Mouse (Mus musculus) liver, adult (tissue): ENCODE data around the gene Duox2.

Experiments
- GATA4 ChIP-seq: IDR thresholded peaks from 2 replicates; pipeline ENCODE4 v1.6.1; 2014; ENCODE audit warnings: mild to moderate bottlenecking, low read length; ENCODE audit not compliant: insufficient replicate concordance

Duox2 gene

DNA sequence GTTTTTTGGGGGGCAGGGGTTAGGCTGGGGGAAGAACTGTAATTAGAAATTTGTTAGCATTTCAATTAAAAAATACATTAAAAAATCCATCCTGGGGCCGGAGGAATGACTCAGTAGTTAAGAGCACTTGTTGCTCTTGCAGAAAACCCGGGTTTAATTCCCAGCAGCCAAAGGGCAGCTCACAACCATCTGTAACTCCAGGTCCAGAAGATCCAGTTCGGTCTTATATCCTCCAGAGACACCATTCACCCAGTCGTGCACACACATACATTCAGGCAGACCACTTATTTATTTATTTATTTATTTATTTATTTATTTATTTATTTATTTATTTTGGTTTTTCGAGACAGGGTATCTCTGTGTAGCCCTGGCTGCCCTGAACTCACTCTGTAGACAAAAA is 64.9 kb downstream of the Duox2 start:
- no peak for TF ChIP-seq GATA4

DNA sequence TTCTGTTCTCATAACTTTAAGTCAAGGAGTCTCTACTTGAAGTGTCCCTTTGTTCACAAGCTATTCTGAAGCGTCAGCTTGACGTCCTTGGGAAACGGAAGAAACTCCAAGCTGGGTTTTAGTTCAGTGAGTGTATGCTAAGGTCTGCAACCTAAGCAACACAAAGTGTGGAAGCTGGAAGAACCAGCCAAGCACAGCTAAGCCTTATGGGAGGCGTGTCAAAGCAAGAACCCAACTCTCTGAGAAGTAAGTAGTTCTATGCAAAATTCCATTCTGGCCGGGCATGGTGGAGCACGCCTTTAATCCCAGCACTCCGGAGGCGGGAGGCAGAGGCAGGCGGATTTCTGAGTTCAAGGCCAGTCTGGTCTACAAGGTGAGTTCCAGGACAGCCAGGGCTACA is 66.6 kb downstream of the Duox2 start:
- TF ChIP-seq GATA4: no peak

DNA sequence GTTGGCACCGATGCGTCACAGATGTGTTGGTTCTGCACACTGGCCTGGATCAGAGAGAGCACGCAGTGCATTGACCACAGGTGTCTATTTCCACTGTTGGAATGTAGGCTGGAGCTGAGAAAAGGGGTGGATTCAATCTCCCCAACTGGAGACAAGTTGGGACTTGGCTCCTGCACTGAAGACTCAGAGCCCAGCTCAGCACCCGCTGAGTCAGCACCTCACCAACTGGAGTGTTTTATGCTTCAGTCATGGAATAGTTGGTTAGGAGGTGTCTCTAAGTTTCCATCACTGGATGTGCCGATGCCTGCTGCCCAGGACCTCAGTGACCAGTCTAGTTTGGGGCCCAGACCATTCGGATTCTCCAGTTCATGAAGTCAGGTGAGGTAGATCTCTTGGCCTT is 67.9 kb downstream of the Duox2 start:
- TF ChIP-seq GATA4: no peak
